Mouse (Mus musculus): ENCODE results near the gene Gm10570.

The Gm10570 gene

GRCm38 (mm10) chr4:130308231-130309081 is at the start of gene Gm10570, which contains the start of gene Fabp3:
Gene Gm10570 (minus strand): TSS chr4:130308674.
Gene Fabp3 (plus strand): TSS chr4:130308595.
- no peak for DNase-seq (ENCODE audit: extremely low spot score, low read depth, low spot score)

- DNase-seq (ENCODE audit: extremely low spot score, low read depth, low spot score), result no peak
These were observed 49.5 kb upstream of the Gm10570 start for GRCm38 (mm10) chr4:130357946-130358345.

GRCm38 (mm10) chr4:130352588-130352987 is 44.1 kb upstream of the Gm10570 start:
- DNase-seq (ENCODE audit: extremely low spot score, low read depth, low spot score), result no peak

- DNase-seq (ENCODE audit: extremely low spot score, low read depth, low spot score), result no peak
These were observed 42.4 kb upstream of the Gm10570 start for GRCm38 (mm10) chr4:130350690-130351422.

- no peak for DNase-seq (ENCODE audit: extremely low spot score, low read depth, low spot score)
These were observed 41.2 kb upstream of the Gm10570 start for GRCm38 (mm10) chr4:130349666-130350065.

- peak; percentile 42 for DNase-seq (ENCODE audit: extremely low spot score, low read depth, low spot score)
These were observed 33.2 kb upstream of the Gm10570 start for GRCm38 (mm10) chr4:130341691-130342090.

- DNase-seq (ENCODE audit: extremely low spot score, low read depth, low spot score), result no peak
These were observed 27.4 kb upstream of the Gm10570 start for GRCm38 (mm10) chr4:130335867-130336266.

GRCm38 (mm10) chr4:130327366-130327765 is 18.9 kb upstream of the Gm10570 start:
- DNase-seq (ENCODE audit: extremely low spot score, low read depth, low spot score), result no peak

- DNase-seq (ENCODE audit: extremely low spot score, low read depth, low spot score), result no peak
These were observed 17.0 kb upstream of the Gm10570 start for GRCm38 (mm10) chr4:130325446-130325845.

- DNase-seq (ENCODE audit: extremely low spot score, low read depth, low spot score), result no peak
These were observed 15.1 kb upstream of the Gm10570 start for GRCm38 (mm10) chr4:130323607-130324006.

- no peak for DNase-seq (ENCODE audit: extremely low spot score, low read depth, low spot score)
These were observed 14.7 kb upstream of the Gm10570 start for GRCm38 (mm10) chr4:130323165-130323564.

GRCm38 (mm10) chr4:130322567-130322966 is 14.1 kb upstream of the Gm10570 start:
- DNase-seq (ENCODE audit: extremely low spot score, low read depth, low spot score), result no peak

GRCm38 (mm10) chr4:130321640-130322039 is 13.2 kb upstream of the Gm10570 start:
- no peak for DNase-seq (ENCODE audit: extremely low spot score, low read depth, low spot score)

GRCm38 (mm10) chr4:130319564-130319963 is 11.1 kb upstream of the Gm10570 start:
- DNase-seq (ENCODE audit: extremely low spot score, low read depth, low spot score), result no peak

- DNase-seq (ENCODE audit: extremely low spot score, low read depth, low spot score), result no peak
These were observed 9.6 kb upstream of the Gm10570 start for GRCm38 (mm10) chr4:130318122-130318521.

GRCm38 (mm10) chr4:130316691-130317090 is 8.2 kb upstream of the Gm10570 start:
- DNase-seq (ENCODE audit: extremely low spot score, low read depth, low spot score), result no peak

- DNase-seq (ENCODE audit: extremely low spot score, low read depth, low spot score), result no peak
These were observed 7.5 kb upstream of the Gm10570 start for GRCm38 (mm10) chr4:130315771-130316527.

GRCm38 (mm10) chr4:130313552-130313951 is 5.1 kb upstream of the Gm10570 start:
- no peak for DNase-seq (ENCODE audit: extremely low spot score, low read depth, low spot score)

GRCm38 (mm10) chr4:130312526-130312925 is 4.1 kb upstream of the Gm10570 start:
- DNase-seq (ENCODE audit: extremely low spot score, low read depth, low spot score), result no peak

GRCm38 (mm10) chr4:130309254-130309653 is 780 bp upstream of the Gm10570 start:
- DNase-seq (ENCODE audit: extremely low spot score, low read depth, low spot score), result no peak

GRCm38 (mm10) chr4:130307851-130308230 is 633 bp downstream of the Gm10570 start:
- DNase-seq (ENCODE audit: extremely low spot score, low read depth, low spot score), result peak; percentile 6
